Comparison of ENCODE assay signal across 9 mouse cellular contexts in genomic region chr7:62922246-62922645, GRCm38 (mm10).
DNase-seq lines count a peak whose midpoint lies in the region; ATAC-seq lines count a peak whose summit lies in the region.
"Had no signal": no experiment of that assay in that cellular context is flagged by ENCODE, and none has a peak within 500 bp of the region (broad histone marks: within the 10 kb centered on the region; RNA-seq: fewer than 3 reads in every experiment).

No protein-coding gene starts in this region.

- H3K4me2 ChIP-seq in forebrain, embryonic 14.5 days (ENCODE audit: low read length): no peak overlapping the region
- H3K4me2 ChIP-seq: embryonic facial prominence, embryonic 13.5 days had no signal

- no peak overlapping the region for H3K4me3 ChIP-seq in forebrain, embryonic 14.5 days (ENCODE audit: low read depth, low read length)
- H3K4me3 ChIP-seq: embryonic facial prominence, embryonic 13.5 days had no signal

- intact Hi-C loops in left cerebral cortex, postnatal 4 days (cut with DNase I): loop anchor here (5.0 kb wide), 1 partner anchor 290 kb away; the partner anchor contains the start of gene Chrna7

- no peak overlapping the region for H3K27ac ChIP-seq in forebrain, embryonic 14.5 days (ENCODE audit: low read depth, low read length)
- H3K27ac ChIP-seq: embryonic facial prominence, embryonic 13.5 days had no signal

- no peaks in the 10 kb centered on the region for H3K4me1 ChIP-seq in forebrain, embryonic 14.5 days (ENCODE audit: control insufficient read depth, insufficient read depth, low read length)
- H3K4me1 ChIP-seq: embryonic facial prominence, embryonic 13.5 days had no signal

- H3K36me3 ChIP-seq in forebrain, embryonic 14.5 days (ENCODE audit: control insufficient read depth, insufficient read depth, low read length): no peaks in the 10 kb centered on the region
- H3K36me3 ChIP-seq: embryonic facial prominence, embryonic 13.5 days had no signal

- no peak for ATAC-seq in forebrain, embryonic 14.5 days

- 0% methylated on average over 1 of the region's 1 CpGs for WGBS in forebrain, embryonic 14.5 days

- no peaks in the 10 kb centered on the region for H3K9me3 ChIP-seq in forebrain, embryonic 14.5 days (replicated peaks; ENCODE audit: control insufficient read depth, low read length)
- H3K9me3 ChIP-seq: embryonic facial prominence, embryonic 13.5 days had no signal

- DNase-seq in adrenal gland, postnatal 14 days: peak; percentile 21
- DNase-seq in adrenal gland, adult 2 months: no peak
- DNase-seq in lung, postnatal 14 days: peak; percentile 5
- DNase-seq in lung, adult 18-20 months: no peak
- peak; percentile 35 for DNase-seq in forebrain, embryonic 14.5 days (ENCODE audit: low spot score)
- DNase-seq in left cerebral cortex, postnatal 4 days: peak; percentile 59
- no peak for DNase-seq in natural killer cell, adult 2 months (ENCODE audit: low spot score in 2 of 2)
- no peak for DNase-seq in gastrocnemius, adult 8-10 months (ENCODE audit: low spot score in 2 of 2)

- H3K9ac ChIP-seq in forebrain, embryonic 14.5 days (ENCODE audit: low read length): no peak overlapping the region
- H3K9ac ChIP-seq: embryonic facial prominence, embryonic 13.5 days had no signal

- no peaks in the 10 kb centered on the region for H3K27me3 ChIP-seq in forebrain, embryonic 14.5 days (replicated peaks; ENCODE audit: control insufficient read depth, insufficient read depth, low read length)
- H3K27me3 ChIP-seq: embryonic facial prominence, embryonic 13.5 days had no signal

Comparison
In these comparisons a context has a peak if more than half of its experiments do, and no peak if none do; other contexts are left out.
1. DNase-seq: peak in adrenal gland, postnatal 14 days (single experiment), lung, postnatal 14 days (single experiment), forebrain, embryonic 14.5 days (single experiment) and left cerebral cortex, postnatal 4 days (single experiment); none in adrenal gland, adult 2 months (single experiment), lung, adult 18-20 months (0 of 2), natural killer cell, adult 2 months (0 of 2) and gastrocnemius, adult 8-10 months (0 of 2).